Mouse (Mus musculus): ENCODE data around the gene Erlin1.

- no peak for TF ChIP-seq CTCF (IDR thresholded peaks at IDR 0.05; ENCODE audit: low read depth, low read length)
- no peak for TF ChIP-seq POLR2A (IDR thresholded peaks at IDR 0.05; ENCODE audit: borderline replicate concordance, low read depth, low read length)
These were observed 1.4 kb downstream of the Erlin1 start for GRCm38 (mm10) chr19:44068232-44068631.

All from bone marrow macrophage, adult 2 months (primary cell).